Mouse (Mus musculus) central nervous system, embryonic 14 days (tissue): Measurements from ENCODE around the gene Vegfa. TPM values are rescaled to one million over a fixed set of nuclear protein-coding genes. Genes with fewer than 3 reads are reported as not detected.

Experiments
- polyA plus RNA-seq: library from polyadenylated mRNA; depleted of rRNA; stranded (reverse); fragments of >200 nt; gene quantifications from 2 replicates; pipeline ENCODE4 v1.2.3, GENCODE M21; 2012; rRNA removed

Vegfa gene
- polyA plus RNA-seq, result 205 and 227 TPM in 2 replicates

GRCm38 (mm10) chr17:46032257-46032991, at the start of gene Vegfa:
TSS of gene Vegfa (minus strand) at chr17:46032369.

Other genes starting within 250 kb of the Vegfa start
- 92.3 and 96.9 TPM in 2 replicates for gene Mrps18a, start 78.6 kb upstream of the Vegfa start, polyA plus RNA-seq
- gene Rsph9, start 111.8 kb upstream of the Vegfa start, polyA plus RNA-seq, result 26.1 and 26.4 TPM in 2 replicates
- 21.7 and 23.9 TPM in 2 replicates for gene Mad2l1bp, start 121.2 kb upstream of the Vegfa start, polyA plus RNA-seq
- gene Gtpbp2, start 128.7 kb upstream of the Vegfa start, polyA plus RNA-seq, result 186 and 196 TPM in 2 replicates
- gene Polh, start 170.3 kb upstream of the Vegfa start, polyA plus RNA-seq, result 11.3 and 12.0 TPM in 2 replicates
- gene Xpo5, start 170.4 kb upstream of the Vegfa start, polyA plus RNA-seq, result 51.0 and 55.9 TPM in 2 replicates
- 120 and 123 TPM in 2 replicates for gene Polr1c, start 215.7 kb upstream of the Vegfa start, polyA plus RNA-seq
- gene Yipf3, start 215.7 kb upstream of the Vegfa start, polyA plus RNA-seq, result 68.1 and 81.0 TPM in 2 replicates
- gene Lrrc73, start 221.2 kb upstream of the Vegfa start, polyA plus RNA-seq, result 20.0 and 20.2 TPM in 2 replicates